Comparison of ENCODE assay signal across 30 mouse cellular contexts in the genomic region with DNA sequence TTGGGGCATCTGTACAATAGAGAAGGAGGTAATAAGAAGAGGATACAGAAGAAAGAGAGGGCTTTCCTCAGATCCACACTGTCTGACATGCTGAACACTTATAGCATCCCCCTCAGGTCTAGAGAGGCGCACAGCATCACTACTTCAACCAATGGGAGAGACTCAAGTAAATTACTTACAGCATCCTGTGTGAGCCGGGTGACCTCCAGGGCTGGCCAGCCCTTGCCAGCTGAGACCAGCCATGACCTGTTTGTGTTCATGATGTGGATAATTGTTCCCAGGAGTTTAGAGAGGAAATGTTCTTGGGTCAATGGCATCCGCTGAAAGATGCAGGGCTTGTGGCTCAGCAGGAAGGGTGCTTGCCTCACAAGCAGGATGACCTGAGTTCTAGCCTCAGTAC.
DNase-seq lines count a peak whose midpoint lies in the region; ATAC-seq lines count a peak whose summit lies in the region.
"Had no signal": no experiment of that assay in that cellular context is flagged by ENCODE, and none has a peak within 500 bp of the region (broad histone marks: within the 10 kb centered on the region; RNA-seq: fewer than 3 reads in every experiment).

No protein-coding gene starts in this region.

- no peaks in the 10 kb centered on the region for H3K27me3 ChIP-seq in forebrain, embryonic 12.5 days
- H3K27me3 ChIP-seq in forebrain, embryonic 15.5 days = no peaks in the 10 kb centered on the region
- no peaks in the 10 kb centered on the region for H3K27me3 ChIP-seq in limb, embryonic 10.5 days (ENCODE audit: low read depth, poor library complexity, severe bottlenecking)
- H3K27me3 ChIP-seq: heart, embryonic 13.5 days; hindbrain, embryonic 15.5 days; intestine, embryonic 15.5 days; liver, embryonic 12.5 days had no signal

- H3K4me2 ChIP-seq in forebrain, embryonic 12.5 days = no peak overlapping the region
- H3K4me2 ChIP-seq in forebrain, embryonic 15.5 days (replicated peaks) = no peak overlapping the region
- H3K4me2 ChIP-seq: heart, embryonic 13.5 days; hindbrain, embryonic 15.5 days; intestine, embryonic 15.5 days; limb, embryonic 13.5 days; liver, embryonic 12.5 days had no signal

- ATAC-seq in forebrain, embryonic 12.5 days (ENCODE audit: low FRiP score) = peak; percentile 46; the same call in 1 of the 2 replicates
- ATAC-seq in forebrain, embryonic 15.5 days (replicated peaks) = no peak
- ATAC-seq: forebrain, postnatal 0 days; intestine, embryonic 15.5 days; liver, embryonic 12.5 days had no signal

- no peaks in the 10 kb centered on the region for H3K9me3 ChIP-seq in forebrain, embryonic 12.5 days
- H3K9me3 ChIP-seq in forebrain, embryonic 15.5 days = no peaks in the 10 kb centered on the region
- no peaks in the 10 kb centered on the region for H3K9me3 ChIP-seq in limb, embryonic 10.5 days (replicated peaks)
- H3K9me3 ChIP-seq: heart, embryonic 13.5 days; hindbrain, embryonic 15.5 days; intestine, embryonic 15.5 days; limb, embryonic 13.5 days; liver, embryonic 12.5 days had no signal

- H3K36me3 ChIP-seq in forebrain, embryonic 12.5 days (replicated peaks) = no peaks in the 10 kb centered on the region
- no peaks in the 10 kb centered on the region for H3K36me3 ChIP-seq in forebrain, embryonic 15.5 days
- H3K36me3 ChIP-seq in limb, embryonic 10.5 days = no peaks in the 10 kb centered on the region
- H3K36me3 ChIP-seq: heart, embryonic 13.5 days; hindbrain, embryonic 15.5 days; intestine, embryonic 15.5 days; limb, embryonic 13.5 days; liver, embryonic 12.5 days had no signal

- no peak overlapping the region for H3K4me3 ChIP-seq in forebrain, embryonic 12.5 days (replicated peaks)
- H3K4me3 ChIP-seq in forebrain, embryonic 15.5 days = no peak overlapping the region
- no peak overlapping the region for H3K4me3 ChIP-seq in limb, embryonic 10.5 days
- H3K4me3 ChIP-seq: heart, adult 2 months; heart, embryonic 13.5 days; hindbrain, embryonic 15.5 days; intestine, embryonic 15.5 days; layer of hippocampus, adult 2 months; limb, embryonic 13.5 days; liver, embryonic 12.5 days; myocyte had no signal

- no peak overlapping the region for H3K9ac ChIP-seq in forebrain, embryonic 12.5 days
- H3K9ac ChIP-seq in forebrain, embryonic 15.5 days (replicated peaks) = no peak overlapping the region
- H3K9ac ChIP-seq: forebrain, postnatal 0 days; heart, embryonic 13.5 days; hindbrain, embryonic 15.5 days; intestine, embryonic 15.5 days; limb, embryonic 13.5 days; liver, embryonic 12.5 days had no signal

- H3K4me1 ChIP-seq in forebrain, embryonic 12.5 days = peaks cover 13% of the 10 kb centered on the region
- no peaks in the 10 kb centered on the region for H3K4me1 ChIP-seq in forebrain, embryonic 15.5 days
- peaks cover 59% of the 10 kb centered on the region for H3K4me1 ChIP-seq in limb, embryonic 10.5 days
- H3K4me1 ChIP-seq: heart, embryonic 13.5 days; intestine, embryonic 15.5 days; liver, embryonic 12.5 days had no signal

- 77% methylated on average over 3 of the region's 3 CpGs for WGBS in forebrain, embryonic 12.5 days
- WGBS in forebrain, embryonic 15.5 days = 79% methylated on average over 3 of the region's 3 CpGs
- WGBS in limb, embryonic 10.5 days = 20% methylated on average over 3 of the region's 3 CpGs

- DNase-seq in retina, embryonic 14.5 days (ENCODE audit: low spot score) = peak; percentile 22
- DNase-seq in retina, postnatal 1 day = no peak
- DNase-seq in limb, embryonic 10.5 days (ENCODE audit: low spot score) = peak; percentile 86
- no peak for DNase-seq in frontal cortex, postnatal 10 days (ENCODE audit: low spot score in 2 of 2)
- DNase-seq in urinary bladder, adult 2 months (ENCODE audit: low spot score) = no peak
- DNase-seq: adrenal gland, postnatal 14 days; cerebellum, adult 8-10 months; cerebellum, postnatal 36 days; forebrain, postnatal 0 days; gastrocnemius, postnatal 36 days; heart, adult 2 months; heart, postnatal 14 days; kidney, adult 9 months; kidney, postnatal 14 days; layer of hippocampus, postnatal 36 days; lung, adult 18-20 months; lung, postnatal 10 days; midbrain, embryonic 14.5 days; right cerebral cortex, postnatal 14 days; spleen, adult 18-20 months; thymus, postnatal 14 days had no signal

- no peak overlapping the region for H3K27ac ChIP-seq in forebrain, embryonic 12.5 days
- no peak overlapping the region for H3K27ac ChIP-seq in forebrain, embryonic 15.5 days (replicated peaks)
- peak overlapping the region; percentile 77 for H3K27ac ChIP-seq in limb, embryonic 10.5 days
- H3K27ac ChIP-seq: heart, adult 2 months; heart, embryonic 13.5 days; hindbrain, embryonic 15.5 days; intestine, embryonic 15.5 days; layer of hippocampus, adult 2 months; limb, embryonic 13.5 days; liver, embryonic 12.5 days had no signal

Comparison
In these comparisons a context has a peak if more than half of its experiments do, and no peak if none do; other contexts are left out.
1. DNase-seq: peak in retina, embryonic 14.5 days (single experiment) and limb, embryonic 10.5 days (single experiment); none in retina, postnatal 1 day (single experiment), frontal cortex, postnatal 10 days (0 of 2) and urinary bladder, adult 2 months (single experiment).